Mouse (Mus musculus) bone marrow, adult 2 months (tissue): ENCODE data around the gene Bbs10. TPM values are rescaled to one million over a fixed set of nuclear protein-coding genes. Genes with fewer than 3 reads are reported as not detected.

Experiments used
- H3K27ac ChIP-seq: fragments of 200-500 bp; 2 replicates; pipeline ENCODE4 v1.5.1; 2012; ENCODE audit warnings: low read depth, mild to moderate bottlenecking, control low read depth, inconsistent platforms, low read length; ENCODE audit not compliant: control insufficient read depth, poor library complexity, insufficient read depth
- H3K4me1 ChIP-seq: fragments of 200-500 bp; 2 replicates; pipeline ENCODE4 v1.6.1; 2011; ENCODE audit warnings: low read length; ENCODE audit not compliant: control insufficient read depth, insufficient read depth
- H3K4me3 ChIP-seq: fragments of 200-500 bp; replicated peaks from 2 replicates; pipeline ENCODE3; 2011; ENCODE audit warnings: mild to moderate bottlenecking, low read depth, low read length, control low read depth; ENCODE audit not compliant: control insufficient read depth
- CTCF ChIP-seq: fragments of 200-500 bp; IDR thresholded peaks from 2 replicates; pipeline ENCODE4 v1.5.1; 2011; ENCODE audit warnings: low read length, control low read depth; ENCODE audit not compliant: control insufficient read depth, insufficient read depth
- POLR2A ChIP-seq: fragments of 200-500 bp; IDR thresholded peaks from 2 replicates; pipeline ENCODE4 v1.6.1; 2011; ENCODE audit warnings: low read depth, mild to moderate bottlenecking, control low read depth, low read length, borderline replicate concordance; ENCODE audit not compliant: control insufficient read depth
- WGBS: fragments of 180-500 bp; shearing (Covaris S2); methylation state at CpG from one replicate; pipeline ENCODE4 v1.1.7; 2018; 5-methylcytosine and 5-hydroxymethylcytosine counted together
- polyA plus RNA-seq: library from polyadenylated mRNA; stranded (reverse); fragments of >200 nt; gene quantifications from 2 replicates; pipeline ENCODE4 v1.2.4, GENCODE M21; 2011; ENCODE audit warnings: low replicate concordance; ENCODE audit not compliant: missing spikeins, insufficient read depth, insufficient read length

The Bbs10 gene
- polyA plus RNA-seq, 1 experiment = not detected

GRCm38 (mm10) chr10:111272905-111273304 is 25.6 kb upstream of the Bbs10 start:
- 87% methylated on average over 11 of the region's 11 CpGs for WGBS
- Histone ChIP-seq H3K4me1 (no peaks in the 10 kb centered on the region), H3K27ac (no peak overlapping the region), H3K4me3 (no peak overlapping the region)
- TF ChIP-seq POLR2A (no peak), CTCF (no peak)

- no peak for TF ChIP-seq CTCF
- no peak for TF ChIP-seq POLR2A
- Histone ChIP-seq H3K27ac (no peak overlapping the region), H3K4me3 (no peak overlapping the region), H3K4me1 (no peaks in the 10 kb centered on the region)
- 74% methylated on average over 5 of the region's 5 CpGs for WGBS
Observed at GRCm38 (mm10) chr10:111273463-111274088, 24.9 kb upstream of the Bbs10 start.

DNA sequence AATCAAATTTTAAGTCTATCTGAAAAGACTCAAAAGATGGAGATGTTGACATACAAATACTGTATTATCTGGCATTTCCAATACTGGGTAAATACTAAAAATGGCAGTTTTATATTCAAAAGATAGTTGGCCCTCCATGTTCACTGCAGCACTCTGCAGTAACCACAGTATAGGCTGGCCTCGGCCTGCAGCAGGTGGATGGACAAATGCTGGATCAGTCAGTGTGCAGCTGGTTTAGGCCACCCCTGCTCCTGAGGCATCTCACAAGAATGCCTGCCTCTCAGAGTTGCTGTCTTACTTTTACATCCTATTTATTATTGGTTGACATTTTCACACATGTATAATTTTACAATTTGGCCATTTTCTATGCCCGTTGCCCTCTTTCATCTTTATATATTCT is 22.7 kb upstream of the Bbs10 start:
- Histone ChIP-seq H3K4me3 (no peak overlapping the region), H3K27ac (no peak overlapping the region), H3K4me1 (no peaks in the 10 kb centered on the region)
- 90% methylated on average over 2 of the region's 2 CpGs for WGBS
- TF ChIP-seq POLR2A (no peak), CTCF (no peak)

- H3K4me1 ChIP-seq = no peaks in the 10 kb centered on the region; the same call in 1 of the 2 replicates
- no peak overlapping the region for H3K4me3 ChIP-seq
- no peak overlapping the region for H3K27ac ChIP-seq
- 34% methylated on average over 6 of the region's 6 CpGs for WGBS
- TF ChIP-seq CTCF = no peak
- no peak for TF ChIP-seq POLR2A
Observed at GRCm38 (mm10) chr10:111297631-111298030, 848 bp upstream of the Bbs10 start.

- no peak for TF ChIP-seq POLR2A
- TF ChIP-seq CTCF = no peak
- no peaks in the 10 kb centered on the region; the same call in 1 of the 2 replicates for H3K4me1 ChIP-seq
- WGBS = 86% methylated on average over 6 of the region's 6 CpGs
- H3K27ac ChIP-seq = no peak overlapping the region
- H3K4me3 ChIP-seq = no peak overlapping the region
Observed at GRCm38 (mm10) chr10:111299591-111299990, 1.1 kb downstream of the Bbs10 start.

- WGBS = 84% methylated on average over 5 of the region's 5 CpGs
- H3K27ac ChIP-seq = no peak overlapping the region
- H3K4me3 ChIP-seq = no peak overlapping the region
- H3K4me1 ChIP-seq = no peaks in the 10 kb centered on the region; the same call in 1 of the 2 replicates
- TF ChIP-seq POLR2A (no peak), CTCF (no peak)
Observed at GRCm38 (mm10) chr10:111301041-111301440, 2.6 kb downstream of the Bbs10 start.

DNA sequence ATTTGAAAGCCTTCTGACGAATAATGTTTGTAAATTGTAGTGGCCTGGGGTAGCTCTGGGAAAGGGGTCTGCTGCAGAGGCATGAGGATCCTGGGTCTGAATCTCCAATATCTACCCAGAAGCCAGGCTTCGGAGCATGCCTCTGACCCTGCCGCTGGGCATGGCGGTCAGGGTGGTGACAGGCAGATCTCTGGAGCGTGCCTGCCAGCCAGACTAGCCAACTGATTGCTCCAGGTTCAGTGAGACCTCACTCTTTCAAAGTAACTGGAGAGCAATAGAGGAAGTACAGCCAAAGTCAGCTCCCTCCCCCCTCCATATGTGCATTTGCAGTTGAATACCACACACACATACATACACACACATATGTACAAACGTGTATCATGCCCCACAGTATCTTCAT is 4.0 kb downstream of the Bbs10 start:
- no peaks in the 10 kb centered on the region; the same call in 1 of the 2 replicates for H3K4me1 ChIP-seq
- WGBS = 74% methylated on average over 6 of the region's 6 CpGs
- H3K27ac ChIP-seq = no peak overlapping the region
- no peak for TF ChIP-seq CTCF
- no peak for TF ChIP-seq POLR2A
- no peak overlapping the region for H3K4me3 ChIP-seq

- Histone ChIP-seq H3K4me1 (no peaks in the 10 kb centered on the region), H3K4me3 (no peak overlapping the region), H3K27ac (no peak overlapping the region)
- no peak for TF ChIP-seq CTCF
- no peak for TF ChIP-seq POLR2A
- 86% methylated on average over 13 of the region's 13 CpGs for WGBS
Observed at GRCm38 (mm10) chr10:111308850-111309501, 10.5 kb downstream of the Bbs10 start.

DNA sequence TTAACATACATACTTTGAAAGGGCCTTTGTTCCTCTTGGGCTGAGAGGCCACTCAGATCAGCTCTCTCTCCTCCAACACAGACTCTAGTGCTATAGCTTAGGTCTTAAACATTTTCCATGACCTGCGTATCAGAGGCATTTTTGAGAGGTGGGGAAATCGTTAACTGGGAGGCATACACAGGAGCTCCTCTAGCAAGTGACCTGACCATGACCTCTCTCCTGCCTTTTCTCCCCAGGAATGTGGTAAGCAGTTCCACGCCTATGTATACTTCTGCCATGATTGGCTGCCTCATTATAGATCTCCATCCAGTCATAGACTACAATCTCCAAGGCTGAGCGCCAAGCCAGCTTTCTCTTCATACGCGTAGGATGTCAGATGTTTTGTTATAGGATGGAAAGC is 14.8 kb downstream of the Bbs10 start:
- Histone ChIP-seq H3K4me1 (no peaks in the 10 kb centered on the region), H3K4me3 (no peak overlapping the region), H3K27ac (no peak overlapping the region)
- WGBS = 83% methylated on average over 6 of the region's 6 CpGs
- TF ChIP-seq CTCF = no peak
- TF ChIP-seq POLR2A = no peak
